Mouse (Mus musculus) adrenal gland, postnatal 10 days (tissue): Measurements from ENCODE around the gene Strap. TPM values are rescaled to one million over a fixed set of nuclear protein-coding genes. Genes with fewer than 3 reads are reported as not detected.
A peak's percentile ranks its signal among the peaks of the same experiment; 100 is the strongest.
"Not testable (repeated sequence)": the region's sequence is repeated elsewhere in the genome, so short reads cannot be mapped to it uniquely, and the experiment has no call there.

Source experiments
- DNase-seq: peaks from one replicate; pipeline ENCODE4 v3.0.0; 2021; ENCODE audit warnings: mixed read lengths
- long read RNA-seq, 2 experiments: library from polyadenylated mRNA; stranded (forward); transcript quantifications; one replicate each; pipeline ENCODE4 v2.0.0; 2021
- total RNA-seq, 2 experiments: library from RNA; stranded (reverse); gene quantifications; 2 replicates each; pipeline ENCODE4 v1.2.3; 2021

Strap gene
- total RNA-seq = 100 to 1,000 TPM; 102 to 113 TPM
- long read RNA-seq, experiment 1, transcript Strap-201 (10 exons, 2,650 nt) = major isoform, 271 of 281 reads
- long read RNA-seq, experiment 1, partial matches to known transcripts = 3 of 281 reads
- long read RNA-seq, experiment 1, other reads (novel, unspliced or antisense) = 7 of 281 reads
- long read RNA-seq, experiment 2, transcript Strap-201 (10 exons, 2,650 nt) = major isoform, 100 of 110 reads
- long read RNA-seq, experiment 2, partial matches to known transcripts = 2 of 110 reads
- long read RNA-seq, experiment 2, other reads (novel, unspliced or antisense) = 8 of 110 reads

DNA sequence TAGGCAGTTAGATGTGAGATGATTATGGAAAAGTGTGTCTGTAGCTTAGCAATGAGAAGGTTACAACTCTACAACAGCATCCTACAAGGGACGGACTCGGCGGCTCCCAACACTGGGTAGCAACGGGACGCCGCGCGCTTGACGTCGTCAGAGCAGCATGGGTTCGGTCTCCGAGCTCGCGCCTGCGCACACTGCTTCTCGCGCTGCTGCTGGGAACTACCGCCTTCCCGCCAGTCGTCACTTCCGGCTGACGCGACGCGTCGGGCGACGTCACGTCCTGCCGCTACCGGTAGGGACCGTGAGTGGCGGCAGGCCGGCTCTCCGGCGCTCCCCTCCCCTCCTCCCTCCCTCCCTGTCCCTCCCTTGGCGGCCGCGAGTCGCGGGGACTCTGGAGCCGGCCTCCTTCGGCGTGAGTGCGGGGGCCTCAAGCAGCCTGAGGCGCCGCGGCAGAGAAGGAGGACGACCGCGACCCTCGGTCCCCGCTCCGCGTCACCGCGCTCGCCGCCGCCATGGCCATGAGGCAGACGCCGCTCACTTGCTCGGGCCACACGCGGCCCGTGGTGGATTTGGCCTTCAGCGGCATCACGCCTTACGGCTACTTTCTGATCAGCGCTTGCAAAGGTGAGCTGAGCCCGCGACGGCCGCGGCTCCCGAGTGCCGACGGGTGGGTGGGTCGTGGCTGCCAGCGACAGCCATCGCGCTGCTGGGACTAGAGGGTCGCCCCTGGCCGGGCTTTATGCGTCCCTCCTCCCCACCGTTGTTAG is at the start of gene Strap:
Strap (plus strand) TSS at position 233 of the 764 bp plus-strand sequence.
- peak; percentile 95 for DNase-seq

DNA sequence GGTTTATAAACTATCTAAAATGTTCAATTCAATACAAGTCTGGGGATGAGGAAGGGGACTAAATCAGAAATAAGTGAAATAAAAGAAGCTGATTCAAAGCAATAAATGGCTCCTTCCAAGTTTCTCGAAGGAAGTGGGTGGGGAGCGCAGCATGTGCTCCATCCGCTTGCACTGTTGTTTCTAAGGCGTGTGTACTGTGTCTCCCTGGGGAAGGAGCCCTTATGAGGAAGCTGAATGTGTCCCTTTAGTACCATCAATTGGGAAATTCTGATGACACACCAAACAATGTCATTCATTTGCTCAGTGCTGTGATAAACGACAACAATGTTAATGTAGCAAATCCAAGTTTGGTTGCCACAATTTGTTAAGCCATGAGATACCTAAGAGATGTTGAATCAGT is 47.2 kb upstream of the Strap start:
- DNase-seq = no peak

DNA sequence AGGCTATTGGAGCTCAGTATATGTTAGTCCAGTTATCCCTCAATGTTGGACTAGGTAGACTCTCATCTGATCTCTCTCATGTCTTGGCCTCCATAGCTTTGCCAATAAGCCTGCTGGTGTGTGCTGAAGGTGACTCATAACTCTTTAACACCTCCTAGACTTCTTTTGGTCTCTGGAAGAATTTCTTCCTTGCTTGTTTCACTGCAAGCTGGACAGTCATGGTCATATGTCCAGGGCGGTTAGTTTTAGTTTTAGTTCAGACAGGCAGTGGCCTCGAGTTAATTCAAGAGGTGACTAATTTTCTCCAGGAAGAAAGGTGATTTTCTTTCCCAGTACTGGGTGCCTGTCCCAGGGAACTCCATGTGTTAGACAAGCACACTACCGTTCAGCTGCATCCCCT is 46.8 kb upstream of the Strap start:
- DNase-seq = no peak

DNA sequence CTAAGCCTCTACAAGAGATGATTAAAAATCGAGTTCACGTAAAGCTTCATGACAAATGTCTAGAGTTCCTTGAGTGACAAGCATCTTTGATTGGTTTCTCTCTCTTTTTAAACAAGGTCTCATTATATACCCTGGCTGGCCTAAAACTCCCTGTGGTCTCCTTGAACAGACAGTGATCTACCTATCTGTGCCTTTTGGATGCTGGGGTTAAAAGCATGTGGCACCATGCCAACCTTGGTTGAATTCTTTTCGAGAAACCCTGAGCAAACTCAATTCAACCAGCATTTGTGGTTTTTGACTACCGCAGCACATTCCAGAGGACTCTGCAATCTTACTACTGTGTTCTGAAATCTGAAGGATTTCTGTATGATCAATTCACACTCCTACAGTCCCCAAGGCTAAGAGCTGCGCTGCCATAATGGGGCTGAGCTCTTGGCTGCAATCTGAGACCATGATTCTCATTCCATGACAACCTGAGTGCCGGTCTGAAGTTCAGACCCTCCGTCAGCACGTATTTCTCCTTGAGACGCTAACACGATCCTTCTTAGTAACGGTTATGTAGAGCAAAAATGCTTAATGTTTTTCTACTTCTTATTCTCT is 46.3 kb upstream of the Strap start:
- no peak for DNase-seq

DNA sequence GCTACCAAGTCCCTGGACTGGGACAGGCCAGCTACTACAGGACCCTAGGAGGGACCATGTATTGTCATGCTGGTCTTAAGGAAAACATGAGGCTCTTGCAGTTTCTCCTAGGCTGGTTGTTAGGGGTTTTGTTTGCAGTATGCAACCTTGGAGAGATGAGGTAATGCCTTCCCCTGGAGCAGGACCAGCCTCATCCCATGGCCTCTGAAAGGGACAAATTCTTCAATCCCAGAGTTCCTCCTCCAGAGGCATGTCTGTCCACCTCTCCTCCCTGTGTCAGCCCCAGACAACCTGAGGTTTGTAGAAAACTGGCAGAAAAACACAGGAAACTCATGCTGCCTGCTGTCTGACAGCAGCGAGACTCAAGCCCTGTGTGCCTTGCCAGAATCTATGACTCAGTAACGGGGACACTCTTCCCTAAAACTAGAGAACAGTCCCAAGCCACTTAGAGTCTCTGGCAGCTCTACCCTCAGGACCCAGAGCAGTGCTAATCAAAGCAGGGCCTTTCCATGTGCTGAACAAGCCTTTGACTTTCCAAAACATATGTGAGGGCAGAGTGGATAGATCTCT is 44.2 kb upstream of the Strap start:
- DNase-seq = peak; percentile 50

DNA sequence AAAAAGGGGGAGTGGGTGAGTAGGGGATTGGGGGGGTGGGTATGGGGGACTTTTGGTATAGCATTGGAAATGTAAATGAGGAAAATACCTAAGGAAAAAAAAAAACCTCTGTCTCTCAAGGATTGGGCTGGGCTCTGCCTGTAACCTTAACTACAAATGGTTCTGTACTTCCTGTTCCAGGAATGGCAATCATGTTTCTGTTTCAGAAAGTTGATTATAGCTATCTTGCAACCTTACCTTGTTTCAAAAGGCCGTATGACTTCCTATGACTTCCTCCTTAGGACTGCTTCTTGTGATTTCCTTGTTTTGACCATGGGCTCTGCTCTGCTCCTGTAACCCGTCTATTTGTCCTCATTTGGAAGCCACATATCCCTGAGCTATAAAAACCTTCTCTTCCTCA is 40.6 kb upstream of the Strap start:
- DNase-seq = no peak

DNA sequence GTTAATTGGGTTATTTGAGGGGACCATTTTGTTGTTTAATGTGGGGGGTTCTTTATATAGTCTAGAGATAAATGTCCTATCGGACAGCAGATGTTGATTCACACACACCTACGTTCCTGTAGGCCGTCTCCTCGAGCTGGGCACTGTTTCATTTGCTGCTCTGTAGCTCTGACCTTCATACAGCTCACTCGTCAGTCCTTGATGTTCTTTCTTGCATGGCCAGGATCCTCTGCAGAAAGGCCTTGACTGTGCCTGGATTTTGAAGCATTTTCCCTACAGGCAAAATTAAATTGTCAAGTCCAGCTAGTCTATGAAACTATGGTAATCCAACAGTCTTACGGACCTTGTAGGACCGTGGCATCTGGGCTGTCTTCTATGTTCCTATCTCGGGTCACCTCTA is 39.8 kb upstream of the Strap start:
- peak; percentile 36 for DNase-seq

DNA sequence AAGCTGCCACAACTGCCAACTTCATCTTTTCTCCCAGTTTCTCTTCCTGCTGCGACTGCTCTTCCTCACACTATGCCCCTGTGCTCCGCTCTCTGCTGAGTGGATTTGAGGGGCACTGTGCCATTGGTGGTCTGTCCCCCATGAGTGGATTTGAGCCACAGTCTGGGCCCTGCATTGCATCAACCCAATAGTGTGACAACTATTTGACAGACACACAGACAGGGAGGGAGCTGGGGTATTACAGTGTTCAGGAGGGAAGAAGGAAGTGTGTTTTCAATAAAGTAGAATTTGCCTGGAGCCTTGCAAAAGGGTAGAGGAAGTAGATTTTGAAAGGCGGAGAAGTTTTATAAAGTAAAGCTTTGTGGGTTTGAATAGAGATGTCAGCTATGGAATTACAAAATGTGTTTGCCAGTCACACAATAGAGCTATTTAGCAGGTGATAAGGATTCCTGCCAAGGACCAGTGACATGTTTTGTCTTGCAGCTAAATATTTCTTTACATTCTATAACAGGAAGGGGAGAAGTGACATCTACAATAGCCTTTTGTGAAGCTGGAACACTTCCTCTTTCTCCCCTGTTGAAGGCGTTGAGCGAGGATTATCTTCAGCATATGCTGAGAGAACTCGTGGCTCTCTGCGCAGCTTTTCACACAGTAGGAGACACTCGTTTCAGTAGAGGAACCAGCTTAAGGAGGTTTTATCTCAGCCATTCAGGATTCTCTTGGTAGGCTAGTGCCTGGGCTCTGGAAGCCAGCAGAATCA is 38.3 kb upstream of the Strap start:
- no peak for DNase-seq

DNA sequence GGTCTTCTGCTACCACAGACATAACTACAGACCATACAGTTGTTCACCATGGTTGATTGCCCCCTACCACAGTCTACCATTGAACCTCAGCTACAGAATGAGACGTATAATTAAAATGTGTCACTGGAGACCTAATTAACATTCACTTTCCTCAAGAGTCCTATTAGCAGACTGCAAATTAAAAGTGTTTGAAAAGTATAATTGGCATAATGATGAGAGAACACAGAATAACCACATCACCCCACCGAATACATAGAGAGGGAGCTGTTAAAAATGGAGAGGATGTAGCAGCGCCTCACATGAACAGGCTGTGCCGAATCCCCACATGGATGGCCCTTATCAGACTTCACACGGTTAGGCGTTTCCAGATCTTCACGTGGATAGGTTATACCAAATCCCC is 35.4 kb upstream of the Strap start:
- no peak for DNase-seq

DNA sequence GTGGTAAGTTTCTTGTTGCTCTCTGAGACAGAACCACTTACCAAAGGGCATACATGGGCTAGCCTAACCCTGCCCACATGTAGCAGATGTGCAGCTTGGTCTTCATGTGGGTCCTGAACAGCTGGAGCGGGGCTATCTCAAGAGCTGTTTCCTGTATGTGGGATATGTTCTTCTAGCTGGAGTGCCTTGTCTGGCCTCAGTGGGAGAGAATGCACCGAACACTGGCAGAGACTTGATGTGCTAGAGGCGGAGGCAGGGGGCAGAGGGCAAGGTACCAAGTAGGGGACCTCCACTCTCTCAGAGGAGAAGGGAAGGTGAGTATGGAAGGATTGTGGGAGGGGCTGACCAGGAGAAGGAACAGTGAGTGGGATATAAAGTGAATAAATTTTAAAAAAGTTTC is 32.7 kb upstream of the Strap start:
- no peak for DNase-seq

DNA sequence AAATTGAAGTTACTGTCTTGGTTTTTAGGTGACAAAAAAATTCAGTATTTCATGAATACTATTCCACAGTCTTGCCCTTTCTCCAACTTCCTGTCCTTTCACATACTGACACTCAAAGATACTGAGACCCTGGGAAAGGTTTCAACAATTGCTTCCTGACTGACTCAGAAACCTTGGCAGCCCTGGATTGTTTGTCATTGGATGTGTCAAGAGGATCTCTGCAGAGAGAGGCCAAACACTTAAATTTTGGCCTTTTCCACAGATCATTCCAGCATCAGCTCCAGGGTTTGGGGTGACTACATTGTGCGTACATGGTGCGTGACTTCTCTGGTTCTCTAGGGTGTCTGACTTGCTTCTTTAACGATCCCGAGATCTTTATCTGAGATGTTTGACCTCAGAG is 32.0 kb upstream of the Strap start:
- DNase-seq = peak; percentile 68

DNA sequence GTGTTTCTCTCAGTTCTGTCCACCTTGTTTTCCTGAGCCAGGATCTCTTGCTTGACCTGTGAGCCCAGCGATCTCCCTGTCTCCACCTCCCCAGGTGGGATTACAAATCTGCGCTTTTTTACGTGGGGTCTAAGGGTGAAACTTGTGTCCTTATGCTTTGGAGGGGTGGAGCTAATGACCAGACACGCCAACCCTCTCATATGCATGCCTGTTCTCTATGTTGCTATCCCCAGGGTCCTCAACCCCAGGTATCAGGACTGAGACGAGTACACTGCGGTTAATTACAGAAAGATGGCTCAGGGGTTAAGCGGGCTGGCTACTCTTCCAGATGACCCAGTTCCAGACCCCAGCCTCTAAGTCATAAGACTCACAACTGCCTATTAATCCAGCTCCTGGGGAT is 31.4 kb upstream of the Strap start:
- DNase-seq = no peak

DNA sequence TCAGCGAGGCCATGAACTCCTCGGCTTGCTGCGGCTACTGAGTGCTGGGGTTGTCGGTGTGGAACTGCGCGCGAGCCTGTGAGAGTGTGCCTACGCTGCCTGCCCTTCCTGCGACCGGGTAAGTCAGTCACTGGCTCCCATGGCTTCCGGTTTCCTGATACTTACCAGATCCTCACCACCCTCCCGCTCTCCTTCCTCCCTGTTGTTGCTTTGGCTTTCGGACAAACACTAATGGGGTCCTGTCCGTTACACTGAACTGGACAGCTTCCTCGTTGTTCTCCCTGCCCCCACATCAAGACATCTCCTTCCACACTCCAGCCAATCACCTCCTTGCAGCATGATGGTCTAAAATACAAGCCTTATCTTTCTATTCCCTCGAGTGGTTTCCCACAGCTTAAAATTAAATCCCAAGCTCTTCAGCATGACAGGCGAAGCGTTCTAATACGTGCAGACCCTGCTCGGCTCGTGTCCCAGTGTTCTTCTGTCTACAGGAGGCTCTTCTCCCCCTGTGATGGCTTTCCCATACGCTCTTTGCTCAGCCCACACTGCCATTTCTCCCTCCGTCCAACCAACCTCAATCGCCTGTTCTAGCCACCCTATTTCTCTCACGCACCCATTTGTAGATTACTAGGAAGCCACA is 30.5 kb upstream of the Strap start:
- no peak for DNase-seq

DNA sequence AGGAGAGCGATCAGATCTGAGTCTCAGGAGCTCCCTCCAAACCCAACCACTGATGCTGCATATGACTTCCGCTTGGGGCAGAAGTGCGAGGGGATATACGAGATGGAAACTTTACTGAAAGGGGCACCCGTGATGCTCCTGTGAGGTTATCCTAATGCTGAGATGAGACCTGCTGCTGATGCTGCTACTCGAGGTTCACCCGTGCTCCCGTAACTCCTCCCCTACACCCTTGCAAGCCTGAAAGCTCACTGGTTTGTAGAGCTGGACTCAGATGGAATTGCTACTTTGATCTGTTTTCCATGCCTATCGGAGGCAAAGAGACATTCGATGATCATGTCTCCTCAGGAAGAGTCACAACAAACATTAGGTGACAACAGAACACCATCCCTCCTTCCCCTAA is 28.7 kb upstream of the Strap start:
- no peak for DNase-seq

DNA sequence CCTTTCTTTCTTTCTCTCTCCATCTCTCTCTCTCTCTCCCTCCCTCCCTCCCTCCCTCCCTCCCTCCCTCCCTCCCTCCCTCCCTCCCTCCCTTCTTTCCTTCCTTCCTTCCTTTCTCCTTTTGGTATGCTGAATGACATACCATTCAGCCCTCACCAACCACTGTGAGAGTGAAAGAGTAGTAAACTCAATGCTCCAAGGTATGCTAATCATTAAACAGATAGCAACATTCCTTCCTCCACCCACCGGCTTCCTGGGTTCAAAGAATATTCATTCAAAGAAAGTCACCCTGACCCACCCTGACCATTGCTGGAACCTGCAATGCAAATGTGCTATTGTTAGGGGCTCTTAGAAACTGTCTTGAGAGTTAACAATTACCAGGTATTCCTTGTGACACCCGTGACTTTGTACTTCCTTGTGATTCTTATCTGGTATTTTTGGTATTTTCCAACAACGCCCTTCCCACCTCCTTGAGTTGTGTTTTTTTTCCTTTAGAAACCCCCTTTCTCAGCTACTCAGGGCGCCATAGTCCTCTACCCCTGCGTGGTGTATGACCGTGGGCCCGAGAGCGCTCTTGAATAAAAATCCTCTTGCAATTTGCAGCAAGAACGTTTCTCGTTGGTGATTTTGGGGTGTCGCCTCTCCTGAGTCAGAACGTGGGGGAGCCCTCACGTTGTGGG is 26.0 kb upstream of the Strap start:
- DNase-seq = not testable (repeated sequence)

DNA sequence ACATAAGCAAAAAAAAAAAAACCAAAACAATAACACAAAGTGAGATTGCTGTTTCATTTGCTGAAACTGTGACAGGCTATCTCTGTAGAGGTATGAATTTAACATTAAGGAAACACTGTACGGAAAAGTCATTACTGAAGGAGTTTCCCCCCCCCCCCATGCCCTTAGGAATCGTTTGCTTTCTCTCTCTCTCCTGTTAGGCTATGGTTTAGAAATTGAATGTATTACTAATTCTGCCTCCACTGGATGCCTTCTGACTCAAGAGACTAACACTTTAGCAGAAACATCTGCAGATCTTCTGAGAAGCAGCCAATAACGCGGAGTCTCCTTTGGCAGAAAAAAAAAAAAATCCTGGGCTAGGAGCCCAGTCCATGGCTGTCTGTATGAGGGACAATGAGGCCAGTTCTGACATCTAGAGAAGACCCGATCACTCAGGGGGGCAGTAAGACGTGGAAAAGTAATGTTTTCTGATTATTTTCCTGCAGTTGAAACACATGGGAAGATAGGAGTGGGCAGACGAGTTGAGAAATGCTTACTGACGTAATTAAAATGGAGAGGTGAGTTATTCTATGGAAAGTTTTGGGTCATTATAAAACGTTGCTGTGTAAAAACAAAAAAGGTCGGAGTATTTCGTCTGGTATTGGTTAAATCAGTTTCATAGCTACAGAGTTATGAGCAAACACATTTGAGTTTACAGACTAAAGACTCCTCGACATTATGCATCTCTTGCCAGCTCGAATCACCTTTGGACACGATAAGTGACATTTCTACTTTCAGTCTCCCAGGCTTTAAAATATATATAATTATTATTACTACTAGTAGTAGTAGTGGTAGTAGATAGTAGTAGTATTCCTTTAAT is 24.5 kb upstream of the Strap start:
- DNase-seq = no peak

DNA sequence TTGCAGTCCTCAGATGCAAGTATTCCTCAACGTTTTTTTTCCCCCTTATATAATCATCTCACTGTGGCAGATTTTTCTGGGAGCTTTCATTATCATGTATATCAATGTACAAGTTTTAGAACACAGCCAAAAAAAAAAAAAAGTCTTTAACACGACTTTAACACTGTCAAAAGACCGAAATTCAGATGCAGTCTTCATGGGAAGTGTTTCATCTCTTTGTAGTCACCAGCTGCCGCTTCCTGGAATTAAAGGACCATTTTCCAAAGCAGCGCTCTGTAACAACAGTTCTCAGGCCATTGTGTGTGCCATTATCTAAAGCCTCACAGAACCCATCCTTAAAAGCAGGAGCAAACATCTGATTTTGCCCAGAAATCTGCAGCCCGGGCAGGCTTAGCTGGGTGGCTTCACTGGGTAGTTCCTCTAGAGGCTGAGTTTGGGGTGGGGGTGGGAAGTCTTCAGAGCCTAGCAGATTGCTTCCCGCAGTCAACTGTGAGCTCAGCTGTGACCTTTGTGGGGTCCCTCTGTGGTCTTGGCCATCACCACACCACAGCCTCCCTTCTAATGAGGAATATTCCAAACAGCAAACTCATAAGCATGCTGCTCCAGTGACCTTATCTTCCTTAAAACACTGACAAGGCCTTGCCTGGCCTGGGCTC is 22.1 kb upstream of the Strap start:
- DNase-seq = no peak

DNA sequence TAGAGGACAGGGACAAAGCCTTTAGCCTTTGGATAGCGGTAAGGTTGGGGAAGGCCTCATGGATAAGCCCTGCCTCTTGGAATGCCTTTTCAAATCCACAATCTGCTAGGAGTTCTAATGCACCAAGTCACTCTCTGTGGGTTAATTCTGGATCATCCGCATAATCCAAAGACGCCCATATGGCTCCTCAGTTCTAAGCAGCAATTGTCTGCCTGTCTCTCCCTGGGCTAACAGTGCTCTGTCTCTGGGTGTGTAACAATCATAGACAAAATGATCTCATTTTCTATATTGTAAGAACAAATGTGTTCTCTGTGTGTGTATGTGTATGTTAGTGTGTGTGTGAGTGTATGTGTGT is 21.6 kb upstream of the Strap start:
- no peak for DNase-seq

DNA sequence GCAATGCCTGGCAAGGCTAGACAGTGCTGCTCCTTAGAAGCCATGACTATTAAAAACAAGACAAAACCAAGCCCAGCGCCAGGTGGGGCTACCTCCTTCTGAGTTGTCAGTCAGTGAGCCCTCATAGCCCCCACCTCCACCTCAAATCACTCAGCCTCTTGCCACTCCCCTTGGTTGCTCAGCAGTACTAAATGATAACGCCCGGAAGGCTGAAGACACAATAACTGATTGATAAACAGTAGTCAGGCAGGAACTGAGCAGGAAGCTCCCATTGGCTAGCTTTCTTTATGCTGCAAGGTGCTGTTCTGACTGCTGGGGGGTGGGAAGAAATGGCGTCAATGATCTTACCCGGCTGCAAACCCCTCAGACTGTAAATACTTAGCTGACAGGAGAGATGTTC is 18.1 kb upstream of the Strap start:
- no peak for DNase-seq
